Mouse (Mus musculus): ENCODE data around the gene D430019H16Rik. TPM values are rescaled to one million over a fixed set of nuclear protein-coding genes. Genes with fewer than 3 reads are reported as not detected.
A peak's percentile ranks its signal among the peaks of the same experiment; 100 is the strongest.

D430019H16Rik gene
- 2.3 and 2.7 TPM in 2 replicates for polyA plus RNA-seq (2016; fragmentation: Nextera tagmentation; extraction: Ambion mirVana)

GRCm38 (mm10) chr12:105453670-105454257, at the start of gene D430019H16Rik:
D430019H16Rik (plus strand) TSS chr12:105453856.
- Histone ChIP-seq H3K27me3 (replicated peaks; ENCODE audit: low read depth, poor library complexity, severe bottlenecking) (no peaks in the 10 kb centered on the region), H3K4me3 (peak within 1 kb of the TSS; percentile 87), H3K36me3 (replicated peaks) (no peaks in the 10 kb centered on the region), H3K9me3 (no peaks in the 10 kb centered on the region), H3K27ac (replicated peaks) (peak within 1 kb of the TSS; percentile 89), H3K4me1 (peaks cover 46% of the 10 kb centered on the region)
- DNase-seq (ENCODE audit: low spot score) = peak; percentile 96
- WGBS = under 1% methylated on average over 38 of the region's 38 CpGs

GRCm38 (mm10) chr12:105406008-105406407, 47.6 kb upstream of the D430019H16Rik start:
- no peaks in the 10 kb centered on the region for H3K9me3 ChIP-seq
- H3K4me1 ChIP-seq = no peaks in the 10 kb centered on the region
- H3K4me3 ChIP-seq = no peak overlapping the region
- 75% methylated on average over 6 of the region's 6 CpGs for WGBS
- no peaks in the 10 kb centered on the region for H3K27me3 ChIP-seq (replicated peaks; ENCODE audit: low read depth, poor library complexity, severe bottlenecking)
- no peaks in the 10 kb centered on the region for H3K36me3 ChIP-seq (replicated peaks)
- H3K27ac ChIP-seq (replicated peaks) = no peak overlapping the region
- no peak for DNase-seq (ENCODE audit: low spot score)

- no peak overlapping the region for H3K4me3 ChIP-seq
- H3K36me3 ChIP-seq (replicated peaks) = no peaks in the 10 kb centered on the region
- no peak overlapping the region for H3K27ac ChIP-seq (replicated peaks)
- no peaks in the 10 kb centered on the region for H3K27me3 ChIP-seq (replicated peaks; ENCODE audit: low read depth, poor library complexity, severe bottlenecking)
- H3K4me1 ChIP-seq = peaks cover 4% of the 10 kb centered on the region; the same call in 1 of the 2 replicates
- H3K9me3 ChIP-seq = no peaks in the 10 kb centered on the region
- WGBS = 92% methylated on average over 8 of the region's 8 CpGs
- DNase-seq (ENCODE audit: low spot score) = no peak
These were observed 39.7 kb upstream of the D430019H16Rik start for GRCm38 (mm10) chr12:105413909-105414308.

GRCm38 (mm10) chr12:105420476-105420875, 33.2 kb upstream of the D430019H16Rik start:
- DNase-seq (ENCODE audit: low spot score) = peak; percentile 32
- Histone ChIP-seq H3K36me3 (replicated peaks) (no peaks in the 10 kb centered on the region), H3K27ac (replicated peaks) (no peak overlapping the region), H3K4me3 (no peak overlapping the region), H3K27me3 (replicated peaks; ENCODE audit: low read depth, poor library complexity, severe bottlenecking) (no peaks in the 10 kb centered on the region), H3K4me1 (peaks cover 19% of the 10 kb centered on the region), H3K9me3 (no peaks in the 10 kb centered on the region)
- 36% methylated on average over 6 of the region's 6 CpGs for WGBS

- Histone ChIP-seq H3K27ac (replicated peaks) (no peak overlapping the region), H3K4me1 (peaks cover 6% of the 10 kb centered on the region), H3K36me3 (replicated peaks) (no peaks in the 10 kb centered on the region), H3K9me3 (no peaks in the 10 kb centered on the region), H3K27me3 (replicated peaks; ENCODE audit: low read depth, poor library complexity, severe bottlenecking) (no peaks in the 10 kb centered on the region), H3K4me3 (no peak overlapping the region)
- WGBS = 83% methylated on average over 7 of the region's 7 CpGs
- DNase-seq (ENCODE audit: low spot score) = no peak
These were observed 27.1 kb upstream of the D430019H16Rik start for GRCm38 (mm10) chr12:105426541-105426940.

- DNase-seq (ENCODE audit: low spot score) = peak; percentile 78
- no peak overlapping the region for H3K4me3 ChIP-seq
- no peak overlapping the region for H3K27ac ChIP-seq (replicated peaks)
- no peaks in the 10 kb centered on the region for H3K9me3 ChIP-seq
- H3K36me3 ChIP-seq (replicated peaks) = no peaks in the 10 kb centered on the region
- 39% methylated on average over 10 of the region's 10 CpGs for WGBS
- H3K27me3 ChIP-seq (replicated peaks; ENCODE audit: low read depth, poor library complexity, severe bottlenecking) = no peaks in the 10 kb centered on the region
- H3K4me1 ChIP-seq = peaks cover 4% of the 10 kb centered on the region; the same call in 1 of the 2 replicates
These were observed 26.5 kb upstream of the D430019H16Rik start for GRCm38 (mm10) chr12:105427039-105427757.

GRCm38 (mm10) chr12:105431872-105432271, 21.8 kb upstream of the D430019H16Rik start:
- peaks cover 4% of the 10 kb centered on the region; the same call in 1 of the 2 replicates for H3K4me1 ChIP-seq
- 60% methylated on average over 3 of the region's 3 CpGs for WGBS

GRCm38 (mm10) chr12:105432807-105433206, 20.8 kb upstream of the D430019H16Rik start:
- H3K36me3 ChIP-seq (replicated peaks) = no peaks in the 10 kb centered on the region
- DNase-seq (ENCODE audit: low spot score) = no peak
- H3K4me3 ChIP-seq = no peak overlapping the region
- no peaks in the 10 kb centered on the region for H3K4me1 ChIP-seq
- no peaks in the 10 kb centered on the region for H3K9me3 ChIP-seq
- no peaks in the 10 kb centered on the region for H3K27me3 ChIP-seq (replicated peaks; ENCODE audit: low read depth, poor library complexity, severe bottlenecking)
- WGBS = 77% methylated on average over 3 of the region's 3 CpGs
- H3K27ac ChIP-seq (replicated peaks) = no peak overlapping the region

More at GRCm38 (mm10) chr12:105431872-105432271, 21.8 kb upstream of the D430019H16Rik start:
- Histone ChIP-seq H3K27ac (replicated peaks) (no peak overlapping the region), H3K36me3 (replicated peaks) (no peaks in the 10 kb centered on the region), H3K27me3 (replicated peaks; ENCODE audit: low read depth, poor library complexity, severe bottlenecking) (no peaks in the 10 kb centered on the region), H3K9me3 (no peaks in the 10 kb centered on the region), H3K4me3 (no peak overlapping the region)
- no peak for DNase-seq (ENCODE audit: low spot score)

- no peak for DNase-seq (ENCODE audit: low spot score)
- no peaks in the 10 kb centered on the region for H3K4me1 ChIP-seq
- H3K36me3 ChIP-seq (replicated peaks) = no peaks in the 10 kb centered on the region
- no peaks in the 10 kb centered on the region for H3K9me3 ChIP-seq
- 43% methylated on average over 5 of the region's 5 CpGs for WGBS
- no peaks in the 10 kb centered on the region for H3K27me3 ChIP-seq (replicated peaks; ENCODE audit: low read depth, poor library complexity, severe bottlenecking)
- no peak overlapping the region for H3K4me3 ChIP-seq
- no peak overlapping the region for H3K27ac ChIP-seq (replicated peaks)
These were observed 15.4 kb upstream of the D430019H16Rik start for GRCm38 (mm10) chr12:105438259-105438658.

- no peak for DNase-seq (ENCODE audit: low spot score)
- Histone ChIP-seq H3K4me1 (no peaks in the 10 kb centered on the region), H3K4me3 (no peak overlapping the region), H3K27me3 (replicated peaks; ENCODE audit: low read depth, poor library complexity, severe bottlenecking) (no peaks in the 10 kb centered on the region), H3K9me3 (no peaks in the 10 kb centered on the region), H3K27ac (replicated peaks) (no peak overlapping the region), H3K36me3 (replicated peaks) (no peaks in the 10 kb centered on the region)
- 77% methylated on average over 6 of the region's 6 CpGs for WGBS
These were observed 13.7 kb upstream of the D430019H16Rik start for GRCm38 (mm10) chr12:105439976-105440375.

GRCm38 (mm10) chr12:105443569-105443968, 10.1 kb upstream of the D430019H16Rik start:
- no peaks in the 10 kb centered on the region for H3K4me1 ChIP-seq
- H3K36me3 ChIP-seq (replicated peaks) = no peaks in the 10 kb centered on the region
- no peak overlapping the region for H3K27ac ChIP-seq (replicated peaks)
- no peak for DNase-seq (ENCODE audit: low spot score)
- H3K4me3 ChIP-seq = no peak overlapping the region
- WGBS = 72% methylated on average over 5 of the region's 5 CpGs
- H3K9me3 ChIP-seq = no peaks in the 10 kb centered on the region
- H3K27me3 ChIP-seq (replicated peaks; ENCODE audit: low read depth, poor library complexity, severe bottlenecking) = no peaks in the 10 kb centered on the region

- no peaks in the 10 kb centered on the region for H3K4me1 ChIP-seq
- DNase-seq (ENCODE audit: low spot score) = no peak
- H3K4me3 ChIP-seq = no peak overlapping the region
- WGBS = 82% methylated on average over 6 of the region's 6 CpGs
- no peaks in the 10 kb centered on the region for H3K27me3 ChIP-seq (replicated peaks; ENCODE audit: low read depth, poor library complexity, severe bottlenecking)
- H3K36me3 ChIP-seq (replicated peaks) = no peaks in the 10 kb centered on the region
- no peak overlapping the region for H3K27ac ChIP-seq (replicated peaks)
- no peaks in the 10 kb centered on the region for H3K9me3 ChIP-seq
These were observed 7.9 kb upstream of the D430019H16Rik start for GRCm38 (mm10) chr12:105445767-105446166.

GRCm38 (mm10) chr12:105449239-105449638, 4.4 kb upstream of the D430019H16Rik start:
- H3K27me3 ChIP-seq (replicated peaks; ENCODE audit: low read depth, poor library complexity, severe bottlenecking) = no peaks in the 10 kb centered on the region
- no peak for DNase-seq (ENCODE audit: low spot score)
- no peak overlapping the region for H3K27ac ChIP-seq (replicated peaks)
- no peaks in the 10 kb centered on the region for H3K36me3 ChIP-seq (replicated peaks)
- no peak overlapping the region for H3K4me3 ChIP-seq
- 84% methylated on average over 4 of the region's 4 CpGs for WGBS
- H3K9me3 ChIP-seq = no peaks in the 10 kb centered on the region
- peaks cover 14% of the 10 kb centered on the region for H3K4me1 ChIP-seq

Data from embryonic facial prominence, embryonic 10.5 days (tissue).